Mouse (Mus musculus) midbrain, embryonic 16.5 days (tissue): ENCODE data around the gene Gm17581. TPM values are rescaled to one million over a fixed set of nuclear protein-coding genes. Genes with fewer than 3 reads are reported as not detected.
"Not testable (repeated sequence)": the region's sequence is repeated elsewhere in the genome, so short reads cannot be mapped to it uniquely, and the experiment has no call there.

Experiments
- ATAC-seq: fragments of 200-750 bp; cut with Nextera tagmentation; 2 replicates; pipeline ENCODE4 v1.8.0; 2017; ENCODE audit warnings: moderate TSS enrichment
- H3K27ac ChIP-seq: fragments of 300-500 bp; sonication (generic); 2 replicates; pipeline ENCODE4 v1.5.1; 2014; ENCODE audit warnings: mild to moderate bottlenecking, low read length, mixed read lengths
- H3K27me3 ChIP-seq: fragments of 300-500 bp; sonication (generic); 2 replicates; pipeline ENCODE4 v1.6.1; 2014; ENCODE audit warnings: low read depth, low read length, mixed read lengths; ENCODE audit not compliant: control insufficient read depth, insufficient read depth
- H3K36me3 ChIP-seq: fragments of 300-500 bp; sonication (generic); 2 replicates; pipeline ENCODE4 v1.6.1; 2014; ENCODE audit warnings: mild to moderate bottlenecking, low read length, moderate library complexity, mixed read lengths; ENCODE audit not compliant: control insufficient read depth, insufficient read depth
- H3K4me1 ChIP-seq: fragments of 300-500 bp; sonication (generic); 2 replicates; pipeline ENCODE4 v1.6.1; 2014; ENCODE audit warnings: mild to moderate bottlenecking, low read length, mixed read lengths; ENCODE audit not compliant: control insufficient read depth, insufficient read depth
- H3K4me2 ChIP-seq: fragments of 300-500 bp; sonication (generic); 2 replicates; pipeline ENCODE4 v1.6.1; 2014; ENCODE audit warnings: mild to moderate bottlenecking, low read length, mixed read lengths
- H3K4me3 ChIP-seq: fragments of 300-500 bp; sonication (generic); 2 replicates; pipeline ENCODE4 v1.5.1; 2014; ENCODE audit warnings: low read depth, mild to moderate bottlenecking, low read length, moderate library complexity, mixed read lengths
- H3K9ac ChIP-seq: fragments of 300-500 bp; sonication (generic); 2 replicates; pipeline ENCODE4 v1.6.1; 2014; ENCODE audit warnings: low read depth, low read length, mixed read lengths
- H3K9me3 ChIP-seq: fragments of 300-500 bp; sonication (generic); replicated peaks from 2 replicates; pipeline ENCODE4 v1.6.1; 2014; ENCODE audit warnings: mild to moderate bottlenecking, low read length, mixed read lengths; ENCODE audit not compliant: control insufficient read depth, poor library complexity, severe bottlenecking
- WGBS: fragments of 180-500 bp; shearing (Covaris S2); extraction: QIAGEN DNeasy Blood & Tissue Kit; methylation state at CpG from one replicate; pipeline ENCODE4 v1.1.7; 2014; 5-methylcytosine and 5-hydroxymethylcytosine counted together
- polyA plus RNA-seq: library from polyadenylated mRNA; unstranded; fragments of >200 nt; fragmentation: Nextera tagmentation; extraction: Ambion mirVana; gene quantifications from 2 replicates; pipeline ENCODE4 v1.2.1, GENCODE M21; 2015

Gene Gm17581
- polyA plus RNA-seq: not detected in 2 replicates

GRCm38 (mm10) chr2:155735766-155736165 is at the start of gene Gm17581:
Gene Gm17581 (minus strand): TSS chr2:155735866.
- not testable (repeated sequence) for H3K4me2 ChIP-seq, H3K9me3 ChIP-seq, H3K4me3 ChIP-seq, H3K9ac ChIP-seq, H3K36me3 ChIP-seq, H3K27me3 ChIP-seq, H3K27ac ChIP-seq, ATAC-seq, H3K4me1 ChIP-seq
- 87% methylated on average over 5 of the region's 5 CpGs for WGBS

- WGBS: 78% methylated on average over 6 of the region's 6 CpGs
- H3K4me2 ChIP-seq: no peak overlapping the region
- H3K4me3 ChIP-seq: no peak overlapping the region
- no peaks in the 10 kb centered on the region for H3K4me1 ChIP-seq
- H3K27me3 ChIP-seq: no peaks in the 10 kb centered on the region
- no peak overlapping the region for H3K27ac ChIP-seq
- H3K36me3 ChIP-seq: no peaks in the 10 kb centered on the region
- no peak for ATAC-seq
- H3K9ac ChIP-seq: no peak overlapping the region
- no peaks in the 10 kb centered on the region for H3K9me3 ChIP-seq
Measured at GRCm38 (mm10) chr2:155784534-155784933, 48.9 kb upstream of the Gm17581 start.

- no peak for ATAC-seq
- 81% methylated on average over 3 of the region's 3 CpGs for WGBS
- H3K9ac ChIP-seq: no peak overlapping the region
- no peak overlapping the region for H3K27ac ChIP-seq
- no peak overlapping the region for H3K4me3 ChIP-seq
- H3K4me1 ChIP-seq: peaks cover 30% of the 10 kb centered on the region
- no peaks in the 10 kb centered on the region for H3K9me3 ChIP-seq
- H3K36me3 ChIP-seq: no peaks in the 10 kb centered on the region
- H3K4me2 ChIP-seq: no peak overlapping the region
- H3K27me3 ChIP-seq: no peaks in the 10 kb centered on the region
Measured at GRCm38 (mm10) chr2:155779506-155779905, 43.8 kb upstream of the Gm17581 start.

GRCm38 (mm10) chr2:155779066-155779465 is 43.4 kb upstream of the Gm17581 start:
- ATAC-seq: no peak
- Histone ChIP-seq H3K4me2 (no peak overlapping the region), H3K4me1 (peaks cover 32% of the 10 kb centered on the region), H3K27ac (no peak overlapping the region), H3K4me3 (no peak overlapping the region), H3K9ac (no peak overlapping the region), H3K9me3 (no peaks in the 10 kb centered on the region), H3K36me3 (no peaks in the 10 kb centered on the region), H3K27me3 (0 out of 2 replicates have a peak, but pooled peaks cover under 1% of the 10 kb centered on the region)
- 46% methylated on average over 7 of the region's 7 CpGs for WGBS

GRCm38 (mm10) chr2:155778004-155778403 is 42.3 kb upstream of the Gm17581 start:
- no peaks in the 10 kb centered on the region for H3K36me3 ChIP-seq
- H3K4me3 ChIP-seq: no peak overlapping the region
- no peak overlapping the region for H3K27ac ChIP-seq
- no peak overlapping the region; the same call in 1 of the 2 replicates for H3K4me2 ChIP-seq
- peaks cover 9% of the 10 kb centered on the region for H3K27me3 ChIP-seq
- H3K9me3 ChIP-seq: no peaks in the 10 kb centered on the region
- H3K4me1 ChIP-seq: peaks cover 32% of the 10 kb centered on the region
- no peak for ATAC-seq
- no peak overlapping the region for H3K9ac ChIP-seq
- WGBS: 39% methylated on average over 6 of the region's 6 CpGs

- Histone ChIP-seq H3K27ac (no peak overlapping the region), H3K4me1 (peaks cover 32% of the 10 kb centered on the region), H3K9me3 (no peaks in the 10 kb centered on the region), H3K36me3 (no peaks in the 10 kb centered on the region), H3K27me3 (peaks cover 9% of the 10 kb centered on the region), H3K4me3 (no peak overlapping the region), H3K4me2 (peak overlapping the region; percentile 76; the same call in 1 of the 2 replicates), H3K9ac (no peak overlapping the region)
- no peak for ATAC-seq
- 47% methylated on average over 4 of the region's 4 CpGs for WGBS
Measured at GRCm38 (mm10) chr2:155777688-155777985, 42.0 kb upstream of the Gm17581 start.

GRCm38 (mm10) chr2:155776824-155777687 is 41.4 kb upstream of the Gm17581 start:
- H3K36me3 ChIP-seq: no peaks in the 10 kb centered on the region
- H3K4me2 ChIP-seq: peak overlapping the region; percentile 76
- no peaks in the 10 kb centered on the region for H3K9me3 ChIP-seq
- ATAC-seq: no peak
- 64% methylated on average over 10 of the region's 10 CpGs for WGBS
- H3K27ac ChIP-seq: no peak overlapping the region
- peaks cover 32% of the 10 kb centered on the region for H3K4me1 ChIP-seq
- no peak overlapping the region for H3K9ac ChIP-seq
- H3K27me3 ChIP-seq: peaks cover 9% of the 10 kb centered on the region
- peak overlapping the region; percentile 98 for H3K4me3 ChIP-seq

GRCm38 (mm10) chr2:155775685-155776263 is 40.1 kb upstream of the Gm17581 start:
- under 1% methylated on average over 36 of the region's 44 CpGs for WGBS
- no peaks in the 10 kb centered on the region for H3K36me3 ChIP-seq
- peak overlapping the region; percentile 76 for H3K4me2 ChIP-seq
- peak overlapping the region; percentile 94 for H3K27ac ChIP-seq
- peak overlapping the region; percentile 99 for H3K9ac ChIP-seq
- H3K4me1 ChIP-seq: peaks cover 32% of the 10 kb centered on the region
- peak overlapping the region; percentile 98 for H3K4me3 ChIP-seq
- H3K27me3 ChIP-seq: peaks cover 9% of the 10 kb centered on the region
- peak; percentile 82 for ATAC-seq
- H3K9me3 ChIP-seq: no peaks in the 10 kb centered on the region
